Mouse (Mus musculus): ENCODE measurements at regions not wholly inside any gene's neighbourhood (a gene's known extent, or its start where the extent isn't known, plus 50 kb on each side); places are given as distances from the start of the nearest gene placed in this dataset.

GRCm38 (mm10) chr12:97529556-97529955, 729.7 kb downstream of the Galc start:
- Histone ChIP-seq H3K9me3 (ENCODE audit: control insufficient read depth, low read length) (no peaks in the 10 kb centered on the region), H3K4me2 (ENCODE audit: low read depth) (no peak overlapping the region), H3K27me3 (ENCODE audit: control insufficient read depth, insufficient read depth, low read length) (no peaks in the 10 kb centered on the region), H3K4me3 (ENCODE audit: low read depth, low read length) (no peak overlapping the region), H3K27ac (ENCODE audit: low read depth, low read length) (no peak overlapping the region), H3K36me3 (ENCODE audit: control insufficient read depth, insufficient read depth, low read length) (no peaks in the 10 kb centered on the region), H3K9ac (ENCODE audit: low read length) (no peak overlapping the region), H3K4me1 (ENCODE audit: control insufficient read depth, insufficient read depth, low read length) (no peaks in the 10 kb centered on the region)
- WGBS: 88% methylated on average over 4 of the region's 4 CpGs
- DNase-seq (ENCODE audit: low spot score) (no peak), ATAC-seq (ENCODE audit: insufficient read depth, low FRiP score, low TSS enrichment) (no peak)

- Histone ChIP-seq H3K4me2 (ENCODE audit: low read depth) (no peak overlapping the region), H3K36me3 (ENCODE audit: control insufficient read depth, insufficient read depth, low read length) (no peaks in the 10 kb centered on the region), H3K27me3 (ENCODE audit: control insufficient read depth, insufficient read depth, low read length) (no peaks in the 10 kb centered on the region), H3K9me3 (ENCODE audit: control insufficient read depth, low read length) (no peaks in the 10 kb centered on the region), H3K27ac (ENCODE audit: low read depth, low read length) (no peak overlapping the region), H3K9ac (ENCODE audit: low read length) (no peak overlapping the region), H3K4me3 (ENCODE audit: low read depth, low read length) (no peak overlapping the region), H3K4me1 (ENCODE audit: control insufficient read depth, insufficient read depth, low read length) (no peaks in the 10 kb centered on the region)
- no peak for DNase-seq (ENCODE audit: low spot score)
- no peak for ATAC-seq (ENCODE audit: insufficient read depth, low FRiP score, low TSS enrichment)
- 54% methylated on average over 1 of the region's 1 CpGs for whole genome bisulfite sequencing
These were observed 733.3 kb downstream of the Galc start for GRCm38 (mm10) chr12:97525931-97526330.

GRCm38 (mm10) chr12:97519834-97520489, 739.3 kb downstream of the Galc start:
- Histone ChIP-seq H3K27me3 (ENCODE audit: control insufficient read depth, insufficient read depth, low read length) (no peaks in the 10 kb centered on the region), H3K36me3 (ENCODE audit: control insufficient read depth, insufficient read depth, low read length) (no peaks in the 10 kb centered on the region), H3K9ac (ENCODE audit: low read length) (no peak overlapping the region), H3K27ac (ENCODE audit: low read depth, low read length) (no peak overlapping the region), H3K9me3 (ENCODE audit: control insufficient read depth, low read length) (no peaks in the 10 kb centered on the region), H3K4me1 (ENCODE audit: control insufficient read depth, insufficient read depth, low read length) (no peaks in the 10 kb centered on the region), H3K4me2 (ENCODE audit: low read depth) (no peak overlapping the region), H3K4me3 (ENCODE audit: low read depth, low read length) (no peak overlapping the region)
- DNase-seq (ENCODE audit: low spot score) (no peak), ATAC-seq (ENCODE audit: insufficient read depth, low FRiP score, low TSS enrichment) (no peak)
- WGBS: 86% methylated on average over 4 of the region's 4 CpGs

- DNase-seq (ENCODE audit: low spot score) (no peak), ATAC-seq (ENCODE audit: insufficient read depth, low FRiP score, low TSS enrichment) (no peak)
- Histone ChIP-seq H3K9ac (ENCODE audit: low read length) (no peak overlapping the region), H3K27me3 (ENCODE audit: control insufficient read depth, insufficient read depth, low read length) (no peaks in the 10 kb centered on the region), H3K27ac (ENCODE audit: low read depth, low read length) (no peak overlapping the region), H3K4me1 (ENCODE audit: control insufficient read depth, insufficient read depth, low read length) (no peaks in the 10 kb centered on the region), H3K4me3 (ENCODE audit: low read depth, low read length) (no peak overlapping the region), H3K36me3 (ENCODE audit: control insufficient read depth, insufficient read depth, low read length) (no peaks in the 10 kb centered on the region), H3K9me3 (ENCODE audit: control insufficient read depth, low read length) (no peaks in the 10 kb centered on the region), H3K4me2 (ENCODE audit: low read depth) (no peak overlapping the region)
- WGBS: 92% methylated on average over 2 of the region's 2 CpGs
These were observed 741.7 kb downstream of the Galc start for GRCm38 (mm10) chr12:97517534-97517933.

GRCm38 (mm10) chr12:97515805-97516204, 743.5 kb downstream of the Galc start:
- 91% methylated on average over 5 of the region's 5 CpGs for WGBS
- Histone ChIP-seq H3K4me3 (ENCODE audit: low read depth, low read length) (no peak overlapping the region), H3K4me1 (ENCODE audit: control insufficient read depth, insufficient read depth, low read length) (no peaks in the 10 kb centered on the region), H3K9ac (ENCODE audit: low read length) (no peak overlapping the region), H3K27ac (ENCODE audit: low read depth, low read length) (no peak overlapping the region), H3K9me3 (ENCODE audit: control insufficient read depth, low read length) (no peaks in the 10 kb centered on the region), H3K36me3 (ENCODE audit: control insufficient read depth, insufficient read depth, low read length) (no peaks in the 10 kb centered on the region), H3K27me3 (ENCODE audit: control insufficient read depth, insufficient read depth, low read length) (no peaks in the 10 kb centered on the region), H3K4me2 (ENCODE audit: low read depth) (no peak overlapping the region)
- ATAC-seq (ENCODE audit: insufficient read depth, low FRiP score, low TSS enrichment): no peak
- no peak for DNase-seq (ENCODE audit: low spot score)

- H3K4me1 ChIP-seq (ENCODE audit: control insufficient read depth, insufficient read depth, low read length): no peaks in the 10 kb centered on the region
- H3K4me2 ChIP-seq (ENCODE audit: low read depth): no peak overlapping the region
- H3K4me3 ChIP-seq (ENCODE audit: low read depth, low read length): no peak overlapping the region
- no peak overlapping the region for H3K27ac ChIP-seq (ENCODE audit: low read depth, low read length)
- no peak overlapping the region for H3K9ac ChIP-seq (ENCODE audit: low read length)
- DNase-seq (ENCODE audit: low spot score) (no peak), ATAC-seq (ENCODE audit: insufficient read depth, low FRiP score, low TSS enrichment) (no peak)
- H3K9me3 ChIP-seq (ENCODE audit: control insufficient read depth, low read length): no peaks in the 10 kb centered on the region
- 58% methylated on average over 9 of the region's 9 CpGs for WGBS
- no peaks in the 10 kb centered on the region for H3K27me3 ChIP-seq (ENCODE audit: control insufficient read depth, insufficient read depth, low read length)
- H3K36me3 ChIP-seq (ENCODE audit: control insufficient read depth, insufficient read depth, low read length): no peaks in the 10 kb centered on the region
These were observed 747.4 kb downstream of the Galc start for GRCm38 (mm10) chr12:97511866-97512265.

- Histone ChIP-seq H3K9ac (ENCODE audit: low read length) (no peak overlapping the region), H3K9me3 (ENCODE audit: control insufficient read depth, low read length) (no peaks in the 10 kb centered on the region), H3K27ac (ENCODE audit: low read depth, low read length) (no peak overlapping the region), H3K4me2 (ENCODE audit: low read depth) (no peak overlapping the region), H3K4me1 (ENCODE audit: control insufficient read depth, insufficient read depth, low read length) (no peaks in the 10 kb centered on the region), H3K4me3 (ENCODE audit: low read depth, low read length) (no peak overlapping the region), H3K27me3 (ENCODE audit: control insufficient read depth, insufficient read depth, low read length) (no peaks in the 10 kb centered on the region), H3K36me3 (ENCODE audit: control insufficient read depth, insufficient read depth, low read length) (no peaks in the 10 kb centered on the region)
- no peak for ATAC-seq (ENCODE audit: insufficient read depth, low FRiP score, low TSS enrichment)
- DNase-seq (ENCODE audit: low spot score): no peak
- 80% methylated on average over 2 of the region's 2 CpGs for WGBS
These were observed 757.8 kb downstream of the Galc start for GRCm38 (mm10) chr12:97501441-97501840.

- H3K4me2 ChIP-seq (ENCODE audit: low read depth): no peak overlapping the region
- 73% methylated on average over 2 of the region's 2 CpGs for WGBS
- ATAC-seq (ENCODE audit: insufficient read depth, low FRiP score, low TSS enrichment): no peak
- H3K4me3 ChIP-seq (ENCODE audit: low read depth, low read length): no peak overlapping the region
- no peaks in the 10 kb centered on the region for H3K36me3 ChIP-seq (ENCODE audit: control insufficient read depth, insufficient read depth, low read length)
- DNase-seq (ENCODE audit: low spot score): no peak
- no peaks in the 10 kb centered on the region for H3K27me3 ChIP-seq (ENCODE audit: control insufficient read depth, insufficient read depth, low read length)
- H3K4me1 ChIP-seq (ENCODE audit: control insufficient read depth, insufficient read depth, low read length): no peaks in the 10 kb centered on the region
- H3K27ac ChIP-seq (ENCODE audit: low read depth, low read length): no peak overlapping the region
- H3K9me3 ChIP-seq (ENCODE audit: control insufficient read depth, low read length): no peaks in the 10 kb centered on the region
- no peak overlapping the region for H3K9ac ChIP-seq (ENCODE audit: low read length)
These were observed 775.7 kb downstream of the Galc start for GRCm38 (mm10) chr12:97483559-97483958.

GRCm38 (mm10) chr12:97476466-97477250, 782.6 kb downstream of the Galc start:
- Histone ChIP-seq H3K4me2 (ENCODE audit: low read depth) (no peak overlapping the region), H3K27me3 (ENCODE audit: control insufficient read depth, insufficient read depth, low read length) (no peaks in the 10 kb centered on the region), H3K36me3 (ENCODE audit: control insufficient read depth, insufficient read depth, low read length) (no peaks in the 10 kb centered on the region), H3K9ac (ENCODE audit: low read length) (no peak overlapping the region), H3K27ac (ENCODE audit: low read depth, low read length) (no peak overlapping the region), H3K4me3 (ENCODE audit: low read depth, low read length) (no peak overlapping the region), H3K4me1 (ENCODE audit: control insufficient read depth, insufficient read depth, low read length) (peaks cover 3% of the 10 kb centered on the region; the same call in 1 of the 2 replicates), H3K9me3 (ENCODE audit: control insufficient read depth, low read length) (no peaks in the 10 kb centered on the region)
- no peak for ATAC-seq (ENCODE audit: insufficient read depth, low FRiP score, low TSS enrichment)
- 42% methylated on average over 11 of the region's 11 CpGs for WGBS
- no peak for DNase-seq (ENCODE audit: low spot score)

All from neural tube, embryonic 11.5 days (tissue).